Mouse (Mus musculus): ENCODE measurements around the gene Gm14409. TPM values are rescaled to one million over a fixed set of nuclear protein-coding genes. Genes with fewer than 3 reads are reported as not detected.
"Not testable (repeated sequence)": the region's sequence is repeated elsewhere in the genome, so short reads cannot be mapped to it uniquely, and the experiment has no call there.

The Gm14409 gene
- total RNA-seq (2021) = 1 to 10 TPM in 1 of 2 experiments, under 1 TPM in 1; 0.33 to 1.3 TPM
- long read RNA-seq, experiment 1 = 0 reads
- long read RNA-seq, experiment 2 = 0 reads

GRCm38 (mm10) chr2:177266936-177267335 is at the start of gene Gm14409:
TSS of gene Gm14409 (minus strand) at chr2:177267036.
- not testable (repeated sequence) for DNase-seq

- DNase-seq = not testable (repeated sequence)
Measured at GRCm38 (mm10) chr2:177309627-177310026, 42.8 kb upstream of the Gm14409 start.

GRCm38 (mm10) chr2:177304980-177305379 is 38.1 kb upstream of the Gm14409 start:
- not testable (repeated sequence) for DNase-seq

- not testable (repeated sequence) for DNase-seq
Measured at GRCm38 (mm10) chr2:177283701-177284100, 16.9 kb upstream of the Gm14409 start.

- DNase-seq = not testable (repeated sequence)
Measured at GRCm38 (mm10) chr2:177277754-177278153, 10.9 kb upstream of the Gm14409 start.

- not testable (repeated sequence) for DNase-seq
Measured at GRCm38 (mm10) chr2:177272237-177272636, 5.4 kb upstream of the Gm14409 start.

- peak in 1 of 2 experiments; percentile 2 for DNase-seq
Measured at GRCm38 (mm10) chr2:177247449-177247848, 19.4 kb downstream of the Gm14409 start.

- not testable (repeated sequence) for DNase-seq
Measured at GRCm38 (mm10) chr2:177230461-177230860, 36.4 kb downstream of the Gm14409 start.

Other genes starting within 250 kb of the Gm14409 start
- gene Gm14401, start 192.7 kb downstream of the Gm14409 start, total RNA-seq (2021) = 1 to 10 TPM in 1 of 2 experiments, under 1 TPM in 1; 0.26 to 1.2 TPM
- 10 to 100 TPM; 23.2 to 43.3 TPM for gene Gm14410, start 60.6 kb downstream of the Gm14409 start, total RNA-seq (2021)
- gene Gm14412, start 57.3 kb upstream of the Gm14409 start, total RNA-seq (2021) = 1 to 10 TPM; 2.1 to 4.1 TPM
- gene Gm14418, start 131.3 kb upstream of the Gm14409 start, total RNA-seq (2021) = 10 to 100 TPM; 18.4 to 30.0 TPM
- gene Zfp970, start 197.7 kb upstream of the Gm14409 start, total RNA-seq (2021) = 10 to 100 TPM; 46.7 to 57.4 TPM
- 10 to 100 TPM; 44.5 to 83.3 TPM for gene Gm14403, start 231.2 kb upstream of the Gm14409 start, total RNA-seq (2021)